Comparison of ENCODE assay signal across 9 mouse cellular contexts in genomic region chr16:91378991-91379390, GRCm38 (mm10). TPM values are rescaled to one million over a fixed set of nuclear protein-coding genes. Genes with fewer than 3 reads are reported as not detected.
DNase-seq lines count a peak whose midpoint lies in the region; ATAC-seq and TF ChIP-seq lines count a peak whose summit lies in the region.
"Had no signal": no experiment of that assay in that cellular context is flagged by ENCODE, and none has a peak within 500 bp of the region (broad histone marks: within the 10 kb centered on the region; RNA-seq: fewer than 3 reads in every experiment).

No protein-coding gene starts in this region.

- WGBS in forebrain, embryonic 16.5 days = 17% methylated on average over 9 of the region's 9 CpGs
- WGBS in liver, embryonic 15.5 days (ENCODE audit: insufficient replicate concordance) = 59% methylated on average over 9 of the region's 9 CpGs
- 80% methylated on average over 9 of the region's 9 CpGs for WGBS in thymus, adult 2 months

- peak overlapping the region; percentile 17; the same call in 1 of the 2 replicates for H3K4me3 ChIP-seq in E14TG2a.4 (replicated peaks; ENCODE audit: low read length)
- H3K4me3 ChIP-seq in forebrain, embryonic 16.5 days (replicated peaks; ENCODE audit: low read length) = no peak overlapping the region
- no peak overlapping the region for H3K4me3 ChIP-seq in liver, embryonic 15.5 days (replicated peaks)
- H3K4me3 ChIP-seq in thymus, adult 2 months (ENCODE audit: control insufficient read depth, insufficient read depth, low read length) = no peak overlapping the region
- H3K4me3 ChIP-seq: myocyte had no signal

- no peak for DNase-seq in frontal cortex, postnatal 14 days (ENCODE audit: low spot score in 2 of 2)
- DNase-seq in thymus, adult 2 months = no peak
- DNase-seq in layer of hippocampus, adult 9-10 months (ENCODE audit: low spot score) = no peak
- no peak for DNase-seq in left cerebral cortex, postnatal 25 days (ENCODE audit: low spot score in 2 of 2)

- no peak for TF ChIP-seq POLR2A in thymus, adult 2 months (IDR thresholded peaks at IDR 0.05; ENCODE audit: control insufficient read depth, extremely low read depth, insufficient read depth, low read length, poor library complexity)

- ATAC-seq in frontal cortex, adult (ENCODE audit: low TSS enrichment) = 0 out of 2 replicates have a peak, but pooled peaks have one; percentile 38
- peak; percentile 75 for ATAC-seq in forebrain, embryonic 16.5 days
- 0 out of 2 replicates have a peak, but pooled peaks have one; percentile 26 for ATAC-seq in liver, embryonic 15.5 days (ENCODE audit: insufficient read depth)

- H3K9ac ChIP-seq in forebrain, embryonic 16.5 days (replicated peaks; ENCODE audit: low read depth, low read length) = no peak overlapping the region
- H3K9ac ChIP-seq in liver, embryonic 15.5 days = no peak overlapping the region

- H3K36me3 ChIP-seq in E14TG2a.4 (ENCODE audit: insufficient read depth, low read length) = no peaks in the 10 kb centered on the region
- H3K36me3 ChIP-seq in forebrain, embryonic 16.5 days (ENCODE audit: control insufficient read depth, insufficient read depth) = no peaks in the 10 kb centered on the region; the same call in 1 of the 2 replicates
- peaks cover 82% of the 10 kb centered on the region for H3K36me3 ChIP-seq in liver, embryonic 15.5 days (replicated peaks)
- H3K36me3 ChIP-seq in thymus, adult 2 months (ENCODE audit: control insufficient read depth, insufficient read depth, low read length) = peaks cover 10% of the 10 kb centered on the region

- H3K9me3 ChIP-seq in E14TG2a.4 (ENCODE audit: low read length) = no peaks in the 10 kb centered on the region
- no peaks in the 10 kb centered on the region for H3K9me3 ChIP-seq in forebrain, embryonic 16.5 days (ENCODE audit: control insufficient read depth, low read length)
- H3K9me3 ChIP-seq in liver, embryonic 15.5 days (replicated peaks) = no peaks in the 10 kb centered on the region

- intact Hi-C loops in left cerebral cortex, postnatal 25 days (cut with DNase I) = no loop called here

- TF ChIP-seq CTCF in E14TG2a.4 (conservative IDR thresholded peaks at IDR 0.05; ENCODE audit: low read length) = no peak
- TF ChIP-seq CTCF in thymus, adult 2 months (IDR thresholded peaks at IDR 0.05; ENCODE audit: borderline replicate concordance, control insufficient read depth, extremely low read depth, insufficient read depth, low read length, poor library complexity) = no peak

- peak overlapping the region; percentile 58 for H3K27ac ChIP-seq in forebrain, embryonic 16.5 days (ENCODE audit: low read length)
- H3K27ac ChIP-seq in liver, embryonic 15.5 days (replicated peaks) = peak overlapping the region; percentile 35
- no peak overlapping the region for H3K27ac ChIP-seq in thymus, adult 2 months (ENCODE audit: control insufficient read depth, insufficient read depth, low read length)

- peaks cover 78% of the 10 kb centered on the region for H3K4me1 ChIP-seq in E14TG2a.4 (replicated peaks; ENCODE audit: low read depth, low read length)
- H3K4me1 ChIP-seq in forebrain, embryonic 16.5 days (replicated peaks; ENCODE audit: control insufficient read depth, insufficient read depth, low read length) = peaks cover 9% of the 10 kb centered on the region
- peaks cover 85% of the 10 kb centered on the region for H3K4me1 ChIP-seq in liver, embryonic 15.5 days (replicated peaks)
- H3K4me1 ChIP-seq in thymus, adult 2 months (replicated peaks; ENCODE audit: control insufficient read depth, insufficient read depth, low read length) = peaks cover 6% of the 10 kb centered on the region

- H3K4me2 ChIP-seq in forebrain, embryonic 16.5 days (ENCODE audit: low read length) = no peak overlapping the region; the same call in 1 of the 2 replicates
- H3K4me2 ChIP-seq in liver, embryonic 15.5 days = peak overlapping the region; percentile 23; the same call in 1 of the 2 replicates

- H3K27me3 ChIP-seq in E14TG2a.4 (ENCODE audit: insufficient read depth, low read length) = no peaks in the 10 kb centered on the region
- no peaks in the 10 kb centered on the region for H3K27me3 ChIP-seq in forebrain, embryonic 16.5 days (replicated peaks; ENCODE audit: control insufficient read depth, insufficient read depth, low read length)
- no peaks in the 10 kb centered on the region for H3K27me3 ChIP-seq in liver, embryonic 15.5 days
- no peaks in the 10 kb centered on the region for H3K27me3 ChIP-seq in thymus, adult 2 months (ENCODE audit: control insufficient read depth, insufficient read depth, low read length)

RNA-seq across cellular contexts. Expression of gene Ifnar2, which starts 6.4 kb away (rescaled TPM):
- 44.2 and 50.3 TPM in 2 replicates for polyA plus RNA-seq in forebrain, embryonic 16.5 days (2015; fragmentation: Nextera tagmentation; extraction: Ambion mirVana)
- polyA plus RNA-seq in liver, embryonic 15.5 days (2015; fragmentation: Nextera tagmentation; extraction: Ambion mirVana) = 86.9 and 90.8 TPM in 2 replicates
- polyA plus RNA-seq in thymus, adult 2 months (2012; rRNA removed) = 57.0 and 69.9 TPM in 2 replicates
- total RNA-seq in left cerebral cortex, postnatal 25 days (2021) = 10 to 100 TPM; 20.5 to 20.6 TPM

RNA-seq across cellular contexts. Expression of gene Gm21970, which starts 12.5 kb away (rescaled TPM):
- polyA plus RNA-seq in forebrain, embryonic 16.5 days (2015; fragmentation: Nextera tagmentation; extraction: Ambion mirVana) = not detected in 2 replicates
- 0.31 TPM in 1 of 2 replicates, not detected in the other for polyA plus RNA-seq in liver, embryonic 15.5 days (2015; fragmentation: Nextera tagmentation; extraction: Ambion mirVana)
- polyA plus RNA-seq in thymus, adult 2 months (2012; rRNA removed) = not detected in 2 replicates
- total RNA-seq in left cerebral cortex, postnatal 25 days (2021) = not detected
- polyA plus RNA-seq: myocyte had no signal

RNA-seq across cellular contexts. Expression of gene Il10rb, which starts 27.0 kb away (rescaled TPM):
- polyA plus RNA-seq in forebrain, embryonic 16.5 days (2015; fragmentation: Nextera tagmentation; extraction: Ambion mirVana) = 8.9 and 10.7 TPM in 2 replicates
- 29.9 and 34.7 TPM in 2 replicates for polyA plus RNA-seq in liver, embryonic 15.5 days (2015; fragmentation: Nextera tagmentation; extraction: Ambion mirVana)
- polyA plus RNA-seq in thymus, adult 2 months (2012; rRNA removed) = 28.5 and 35.6 TPM in 2 replicates
- 1 to 10 TPM; 9.1 to 9.7 TPM for total RNA-seq in left cerebral cortex, postnatal 25 days (2021)
